Mouse (Mus musculus) MEL (cell line): ENCODE results near the gene Mrtfa. TPM values are rescaled to one million over a fixed set of nuclear protein-coding genes. Genes with fewer than 3 reads are reported as not detected.

Experiments used
- DNase-seq: peaks from one replicate; pipeline ENCODE4 v3.0.0; 2011; ENCODE audit warnings: low read depth, low spot score
- H3K27ac ChIP-seq: 2 replicates; pipeline ENCODE4 v1.5.1; 2012; ENCODE audit warnings: low read depth, mild to moderate bottlenecking, control low read depth, low read length, moderate library complexity; ENCODE audit not compliant: control insufficient read depth
- H3K27me3 ChIP-seq, 2 experiments: fragments of 150-350 bp in 1 of 2; sonication (generic) in 1 of 2; 2 replicates each; pipeline ENCODE4 v1.6.1; 2012; ENCODE audit warnings: low read length in 2 of 2, mild to moderate bottlenecking in 2 of 2, improper control_type of control experiment in 1 of 2, moderate library complexity in 1 of 2; ENCODE audit not compliant: insufficient read depth in 2 of 2, control insufficient read depth in 1 of 2
- H3K36me3 ChIP-seq, 2 experiments: 2 replicates each; pipeline ENCODE4 v1.6.1; 2012 to 2014; ENCODE audit warnings: low read length in 2 of 2, improper control_type of control experiment in 1 of 2, inconsistent platforms in 1 of 2, mild to moderate bottlenecking in 1 of 2; ENCODE audit not compliant: insufficient read depth in 2 of 2, control insufficient read depth in 1 of 2
- H3K4me1 ChIP-seq, 2 experiments: fragments of 150-350 bp in 1 of 2; sonication (generic) in 1 of 2; 2 replicates each; pipeline ENCODE4 v1.6.1; 2012; ENCODE audit warnings: low read length in 2 of 2, improper control_type of control experiment in 1 of 2, mild to moderate bottlenecking in 1 of 2; ENCODE audit not compliant: insufficient read depth in 2 of 2, control insufficient read depth in 1 of 2
- H3K4me3 ChIP-seq, 2 experiments: fragments of 150-350 bp in 1 of 2; sonication (generic) in 1 of 2; 2 replicates each; pipeline ENCODE4 v1.5.1; 2012; ENCODE audit warnings: low read depth in 2 of 2, low read length in 2 of 2, mild to moderate bottlenecking in 2 of 2, moderate library complexity in 2 of 2, control low read depth in 1 of 2, improper control_type of control experiment in 1 of 2; ENCODE audit not compliant: control insufficient read depth in 1 of 2, insufficient read depth in 1 of 2
- H3K79me2 ChIP-seq: 2 replicates; pipeline ENCODE4 v1.6.1; 2012; ENCODE audit warnings: mild to moderate bottlenecking, low read length, moderate library complexity; ENCODE audit not compliant: control insufficient read depth, poor library complexity, insufficient read depth
- H3K9ac ChIP-seq: 2 replicates; pipeline ENCODE4 v1.6.1; 2012; ENCODE audit warnings: low read depth, mild to moderate bottlenecking, control low read depth, low read length, moderate library complexity; ENCODE audit not compliant: control insufficient read depth, poor library complexity, severe bottlenecking
- H3K9me3 ChIP-seq: fragments of 150-350 bp; sonication (generic); replicated peaks from 2 replicates; pipeline ENCODE4 v1.6.1; 2012; ENCODE audit warnings: mild to moderate bottlenecking, low read length, improper control_type of control experiment, moderate library complexity; ENCODE audit not compliant: insufficient read depth
- E2F4 ChIP-seq: IDR thresholded peaks from 2 replicates; pipeline ENCODE4 v1.6.1; 2011; ENCODE audit warnings: low read depth, low read length, improper control_type of control experiment, borderline replicate concordance
- GATA1 ChIP-seq: IDR thresholded peaks from 2 replicates; pipeline ENCODE4 v1.6.1; 2011; ENCODE audit warnings: low read depth, low read length, improper control_type of control experiment
- HCFC1 ChIP-seq: IDR thresholded peaks from 2 replicates; pipeline ENCODE4 v1.6.1; 2012; ENCODE audit warnings: low read depth, mild to moderate bottlenecking, inconsistent platforms, low read length, improper control_type of control experiment, moderate library complexity
- KAT2A ChIP-seq: conservative IDR thresholded peaks from 2 replicates; pipeline ENCODE4 v1.6.1; 2012; ENCODE audit warnings: low read depth, low read length, improper control_type of control experiment, inconsistent platforms
- MAX ChIP-seq: IDR thresholded peaks from 2 replicates; pipeline ENCODE4 v1.6.1; 2011; ENCODE audit warnings: low read length, improper control_type of control experiment
- MEF2A ChIP-seq: IDR thresholded peaks from 2 replicates; pipeline ENCODE4 v1.6.1; 2014; ENCODE audit warnings: low read depth, mild to moderate bottlenecking, inconsistent platforms, low read length, improper control_type of control experiment; ENCODE audit not compliant: poor library complexity, insufficient replicate concordance, severe bottlenecking; ENCODE audit errors: extremely low read depth
- MXI1 ChIP-seq: IDR thresholded peaks from 2 replicates; pipeline ENCODE4 v1.6.1; 2011; ENCODE audit warnings: mild to moderate bottlenecking, low read depth, low read length, improper control_type of control experiment
- MYB ChIP-seq: IDR thresholded peaks from 2 replicates; pipeline ENCODE4 v1.6.1; 2011; ENCODE audit warnings: mild to moderate bottlenecking, low read depth, low read length, improper control_type of control experiment
- MYC ChIP-seq: IDR thresholded peaks from 2 replicates; pipeline ENCODE4 v1.6.1; 2011; ENCODE audit warnings: low read depth, mild to moderate bottlenecking, low read length, improper control_type of control experiment, moderate library complexity
- NRF1 ChIP-seq: IDR thresholded peaks from 2 replicates; pipeline ENCODE4 v1.6.1; 2014; ENCODE audit warnings: low read depth, mild to moderate bottlenecking, inconsistent platforms, low read length, improper control_type of control experiment, moderate library complexity; ENCODE audit not compliant: poor library complexity, insufficient read depth, severe bottlenecking
- SMC3 ChIP-seq: IDR thresholded peaks from 2 replicates; pipeline ENCODE4 v1.6.1; 2011; ENCODE audit warnings: low read depth, low read length, improper control_type of control experiment
- TCF12 ChIP-seq: IDR thresholded peaks from 2 replicates; pipeline ENCODE4 v1.6.1; 2014; ENCODE audit warnings: low read depth, mild to moderate bottlenecking, inconsistent platforms, low read length, improper control_type of control experiment, moderate library complexity
- USF1 ChIP-seq: IDR thresholded peaks from 2 replicates; pipeline ENCODE4 v1.6.1; 2014; ENCODE audit warnings: low read depth, mild to moderate bottlenecking, inconsistent platforms, low read length, improper control_type of control experiment, moderate library complexity
- USF2 ChIP-seq, 2 experiments: IDR thresholded peaks; 2 replicates each; pipeline ENCODE4 v1.6.1; 2011 to 2012; ENCODE audit warnings: improper control_type of control experiment in 2 of 2, low read length in 2 of 2, borderline replicate concordance in 1 of 2, inconsistent platforms in 1 of 2, low read depth in 1 of 2, mild to moderate bottlenecking in 1 of 2; ENCODE audit not compliant: insufficient read depth in 1 of 2
- ZC3H11A ChIP-seq: IDR thresholded peaks from 2 replicates; pipeline ENCODE4 v1.6.1; 2012; ENCODE audit warnings: low read depth, mild to moderate bottlenecking, inconsistent platforms, low read length, improper control_type of control experiment
- ZKSCAN1 ChIP-seq: IDR thresholded peaks from 2 replicates; pipeline ENCODE4 v1.6.1; 2012; ENCODE audit warnings: low read depth, mild to moderate bottlenecking, inconsistent platforms, low read length, improper control_type of control experiment, moderate library complexity
- ZMIZ1 ChIP-seq: IDR thresholded peaks from 2 replicates; pipeline ENCODE4 v1.6.1; 2012; ENCODE audit warnings: low read depth, mild to moderate bottlenecking, inconsistent platforms, low read length, improper control_type of control experiment, moderate library complexity
- ZNF384 ChIP-seq: IDR thresholded peaks from 2 replicates; pipeline ENCODE4 v1.6.1; 2012; ENCODE audit warnings: low read depth, mild to moderate bottlenecking, inconsistent platforms, low read length, improper control_type of control experiment
- polyA plus RNA-seq, 2 experiments: library from polyadenylated mRNA; stranded (reverse) in 1 of 2; unstranded in 1 of 2; fragments of >175 nt in 1 of 2; fragments of >200 nt in 1 of 2; gene quantifications; 2 replicates each; pipeline versions ENCODE4 v1.2.1 to v1.2.4; 2012; ENCODE audit warnings: low replicate concordance in 2 of 2, low read depth in 1 of 2; ENCODE audit not compliant: insufficient read length in 2 of 2, insufficient read depth in 1 of 2, missing spikeins in 1 of 2
- total RNA-seq: library from RNA; depleted of rRNA; stranded (reverse); fragments of 300-350 nt; gene quantifications from 2 replicates; pipeline ENCODE4 v1.2.3, GENCODE M21; 2012

Mrtfa gene
- total and polyA plus RNA-seq, 3 experiments, result 2.6 to 11.9 TPM; not detected in 1

GRCm38 (mm10) chr15:81236062-81236461 lies 45.5 kb upstream of the Mrtfa start:
- Histone ChIP-seq H3K9ac (no peak overlapping the region), H3K4me3 (no peak overlapping the region)

GRCm38 (mm10) chr15:81235086-81235920 lies 44.7 kb upstream of the Mrtfa start, which contains the start of gene Mchr1:
Gene Mchr1, plus strand, starts transcription at chr15:81235499.
- TF ChIP-seq GATA1 (no peak), MAX (no peak), MYC (no peak), USF1 (no peak), ZNF384 (no peak), E2F4 (no peak), MYB (no peak), ZMIZ1 (no peak), USF2 (IDR thresholded peaks at IDR 0.05; ENCODE audit: borderline replicate concordance in 1 of 2, insufficient read depth in 1 of 2, low read depth in 1 of 2, low read length in 2 of 2) (no peak), ZKSCAN1 (no peak)
- H3K4me3 ChIP-seq, result no peak within 1 kb of the TSS
- no peaks in the 10 kb centered on the region for H3K9me3 ChIP-seq
- no peaks in the 10 kb centered on the region for H3K36me3 ChIP-seq
- no peak for DNase-seq
- H3K79me2 ChIP-seq, result no peaks in the 10 kb centered on the region
- no peak within 1 kb of the TSS for H3K27ac ChIP-seq
- no peak within 1 kb of the TSS for H3K9ac ChIP-seq
- H3K27me3 ChIP-seq, result peaks cover 15 to 16% of the 10 kb centered on the region in 2 experiments
- no peaks in the 10 kb centered on the region for H3K4me1 ChIP-seq

More at GRCm38 (mm10) chr15:81236062-81236461, 45.5 kb upstream of the Mrtfa start:
- no peaks in the 10 kb centered on the region for H3K36me3 ChIP-seq
- H3K79me2 ChIP-seq, result no peaks in the 10 kb centered on the region
- peaks cover 13 to 18% of the 10 kb centered on the region in 2 experiments for H3K27me3 ChIP-seq
- no peak overlapping the region for H3K27ac ChIP-seq
- no peaks in the 10 kb centered on the region for H3K4me1 ChIP-seq
- DNase-seq, result no peak
- H3K9me3 ChIP-seq, result no peaks in the 10 kb centered on the region
- TF ChIP-seq MXI1, result no peak
- TF ChIP-seq USF1, result no peak
- no peak for TF ChIP-seq SMC3
- TF ChIP-seq ZC3H11A, result no peak
- TF ChIP-seq MEF2A, result no peak
- no peak for TF ChIP-seq NRF1
- no peak for TF ChIP-seq MAX
- TF ChIP-seq MYB, result no peak
- TF ChIP-seq ZNF384, result no peak
- TF ChIP-seq TCF12, result no peak
- no peak for TF ChIP-seq KAT2A
- no peak for TF ChIP-seq HCFC1
- no peak for TF ChIP-seq GATA1
